ENCODE assay signal across 9 mouse cellular contexts in the genomic region with DNA sequence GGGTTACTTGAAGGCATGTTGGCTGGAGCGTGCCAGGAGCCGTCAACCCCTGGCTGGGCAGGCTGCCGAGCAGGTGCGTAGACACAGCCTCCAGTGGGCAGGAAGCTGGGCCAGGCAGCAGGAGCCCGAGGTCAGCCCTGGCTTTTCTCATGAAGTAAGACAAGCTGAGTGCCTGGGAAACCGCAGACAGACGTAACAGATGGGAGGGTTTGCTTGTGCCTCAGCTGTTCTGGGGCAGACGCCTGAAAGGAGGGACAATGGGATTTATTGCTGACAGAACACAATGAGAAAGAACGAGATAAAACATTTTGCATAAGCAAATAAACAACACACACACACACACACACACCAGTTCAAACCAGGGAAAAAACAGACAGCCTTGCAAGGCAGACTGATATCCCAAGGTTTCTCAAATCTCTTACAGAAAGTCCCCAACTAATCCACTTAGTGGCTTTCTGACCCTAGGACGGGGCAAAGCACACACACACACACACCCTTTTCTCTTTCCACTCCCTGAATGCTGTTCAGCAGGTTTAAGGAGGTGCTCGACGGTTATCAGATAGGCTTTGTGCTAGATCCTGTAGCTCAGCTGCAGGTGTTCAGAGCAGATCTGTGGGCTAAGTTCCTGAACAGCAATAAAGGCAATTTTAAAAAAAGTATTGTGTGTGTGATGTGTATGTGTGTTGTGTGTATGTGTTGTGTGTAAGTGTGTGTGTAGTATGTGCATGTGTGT. TPM values are rescaled to one million over a fixed set of nuclear protein-coding genes. Genes with fewer than 3 reads are reported as not detected.
DNase-seq lines count a peak whose midpoint lies in the region; ATAC-seq and TF ChIP-seq lines count a peak whose summit lies in the region.
"Had no signal": no experiment of that assay in that cellular context is flagged by ENCODE, and none has a peak within 500 bp of the region (broad histone marks: within the 10 kb centered on the region; RNA-seq: fewer than 3 reads in every experiment).

No protein-coding gene starts in this region.

- DNase-seq in kidney, adult 2 months: no peak
- peak; percentile 32 for DNase-seq in liver, embryonic 13.5 days
- DNase-seq in left cerebral cortex, adult 11 months (ENCODE audit: low spot score): no peak
- DNase-seq in cerebellum, adult 11-12 months: no peak
- no peak for DNase-seq in left cerebral cortex, postnatal 14 days (ENCODE audit: low spot score in 2 of 2)

- H3K9ac ChIP-seq in kidney, embryonic 16.5 days (replicated peaks; ENCODE audit: low read length): no peak overlapping the region; the same call in 1 of the 2 replicates
- H3K9ac ChIP-seq in forebrain, embryonic 13.5 days: no peak overlapping the region
- H3K9ac ChIP-seq in liver, embryonic 13.5 days: peak overlapping the region; percentile 26; the same call in 1 of the 2 replicates
- H3K9ac ChIP-seq in neural tube, embryonic 12.5 days: no peak overlapping the region
- H3K9ac ChIP-seq: limb, embryonic 13.5 days had no signal

- no peak overlapping the region for H3K4me3 ChIP-seq in kidney, embryonic 16.5 days (ENCODE audit: low read length)
- H3K4me3 ChIP-seq in kidney, adult 2 months (ENCODE audit: insufficient read depth, low read depth, low read length): no peak overlapping the region
- no peak overlapping the region for H3K4me3 ChIP-seq in forebrain, embryonic 13.5 days
- no peak overlapping the region for H3K4me3 ChIP-seq in liver, embryonic 13.5 days (replicated peaks)
- no peak overlapping the region for H3K4me3 ChIP-seq in neural tube, embryonic 12.5 days
- H3K4me3 ChIP-seq: limb, embryonic 13.5 days had no signal

- TF ChIP-seq POLR2A in kidney, adult 2 months (IDR thresholded peaks at IDR 0.05; ENCODE audit: low read depth, low read length): no peak

- TF ChIP-seq CTCF in kidney, adult 2 months (conservative IDR thresholded peaks at IDR 0.05; ENCODE audit: insufficient read depth, insufficient read length, low read depth, low read length): no peak

- intact Hi-C loops in left cerebral cortex, postnatal 14 days (cut with DNase I): no loop called here

- no peak overlapping the region for H3K4me2 ChIP-seq in kidney, embryonic 16.5 days (replicated peaks; ENCODE audit: low read depth, low read length)
- no peak overlapping the region for H3K4me2 ChIP-seq in forebrain, embryonic 13.5 days
- peak overlapping the region; percentile 28 for H3K4me2 ChIP-seq in liver, embryonic 13.5 days
- no peak overlapping the region for H3K4me2 ChIP-seq in neural tube, embryonic 12.5 days (replicated peaks)
- H3K4me2 ChIP-seq: limb, embryonic 13.5 days had no signal

- H3K36me3 ChIP-seq in kidney, embryonic 16.5 days (ENCODE audit: insufficient read depth, low read length): no peaks in the 10 kb centered on the region
- H3K36me3 ChIP-seq in kidney, adult 2 months (ENCODE audit: control insufficient read depth, insufficient read depth, low read length): no peaks in the 10 kb centered on the region
- no peaks in the 10 kb centered on the region for H3K36me3 ChIP-seq in forebrain, embryonic 13.5 days (ENCODE audit: poor library complexity, severe bottlenecking)
- H3K36me3 ChIP-seq in liver, embryonic 13.5 days: no peaks in the 10 kb centered on the region
- no peaks in the 10 kb centered on the region for H3K36me3 ChIP-seq in neural tube, embryonic 12.5 days
- H3K36me3 ChIP-seq: limb, embryonic 13.5 days had no signal

- H3K27ac ChIP-seq in kidney, embryonic 16.5 days (ENCODE audit: low read length): peak overlapping the region; percentile 47
- no peak overlapping the region for H3K27ac ChIP-seq in kidney, adult 2 months (ENCODE audit: insufficient read depth, low read depth, low read length)
- peak overlapping the region; percentile 6; the same call in 1 of the 2 replicates for H3K27ac ChIP-seq in forebrain, embryonic 13.5 days
- peak overlapping the region; percentile 73 for H3K27ac ChIP-seq in liver, embryonic 13.5 days
- 0 out of 2 replicates have a peak overlapping the region, but pooled peaks have one; percentile 37 for H3K27ac ChIP-seq in neural tube, embryonic 12.5 days
- H3K27ac ChIP-seq: limb, embryonic 13.5 days had no signal

- no peak for ATAC-seq in kidney, embryonic 16.5 days (ENCODE audit: low FRiP score, low TSS enrichment)
- ATAC-seq in forebrain, embryonic 13.5 days: no peak
- ATAC-seq in liver, embryonic 13.5 days (ENCODE audit: low read depth): peak; percentile 83
- ATAC-seq in neural tube, embryonic 12.5 days (ENCODE audit: low FRiP score, low read depth): 0 out of 2 replicates have a peak, but pooled peaks have one; percentile 41

- no peaks in the 10 kb centered on the region for H3K9me3 ChIP-seq in kidney, embryonic 16.5 days (ENCODE audit: low read length)
- no peaks in the 10 kb centered on the region for H3K9me3 ChIP-seq in forebrain, embryonic 13.5 days (replicated peaks)
- H3K9me3 ChIP-seq in liver, embryonic 13.5 days (replicated peaks): no peaks in the 10 kb centered on the region
- no peaks in the 10 kb centered on the region for H3K9me3 ChIP-seq in neural tube, embryonic 12.5 days
- H3K9me3 ChIP-seq: limb, embryonic 13.5 days had no signal

- no peaks in the 10 kb centered on the region for H3K27me3 ChIP-seq in kidney, embryonic 16.5 days (ENCODE audit: insufficient read depth, low read length)
- no peaks in the 10 kb centered on the region for H3K27me3 ChIP-seq in kidney, adult 2 months (replicated peaks; ENCODE audit: control insufficient read depth, insufficient read depth, low read length)
- H3K27me3 ChIP-seq in forebrain, embryonic 13.5 days: no peaks in the 10 kb centered on the region
- H3K27me3 ChIP-seq in liver, embryonic 13.5 days: no peaks in the 10 kb centered on the region
- H3K27me3 ChIP-seq in neural tube, embryonic 12.5 days (replicated peaks): no peaks in the 10 kb centered on the region
- H3K27me3 ChIP-seq: limb, embryonic 13.5 days had no signal

- 30% methylated on average over 12 of the region's 12 CpGs for WGBS in kidney, embryonic 16.5 days
- 33% methylated on average over 12 of the region's 12 CpGs for WGBS in kidney, adult 2 months
- 34% methylated on average over 12 of the region's 12 CpGs for WGBS in forebrain, embryonic 13.5 days
- WGBS in liver, embryonic 13.5 days (ENCODE audit: insufficient replicate concordance): 18% methylated on average over 12 of the region's 12 CpGs
- 21% methylated on average over 12 of the region's 12 CpGs for WGBS in neural tube, embryonic 12.5 days

- peaks cover 14% of the 10 kb centered on the region; the same call in 1 of the 2 replicates for H3K4me1 ChIP-seq in kidney, embryonic 16.5 days (ENCODE audit: insufficient read depth, low read length)
- H3K4me1 ChIP-seq in kidney, adult 2 months (ENCODE audit: control insufficient read depth, insufficient read depth, low read length): no peaks in the 10 kb centered on the region
- peaks cover 6% of the 10 kb centered on the region for H3K4me1 ChIP-seq in forebrain, embryonic 13.5 days
- H3K4me1 ChIP-seq in liver, embryonic 13.5 days (replicated peaks): peaks cover 56% of the 10 kb centered on the region
- H3K4me1 ChIP-seq in neural tube, embryonic 12.5 days: peaks cover 13% of the 10 kb centered on the region

RNA-seq across cellular contexts. Expression of gene Engase, which starts 6.2 kb away (rescaled TPM):
- polyA plus RNA-seq in kidney, embryonic 16.5 days (2015; fragmentation: Nextera tagmentation; extraction: Ambion mirVana): 6.1 and 7.5 TPM in 2 replicates
- polyA plus RNA-seq in kidney, adult 2 months (2012; rRNA removed): 10.5 and 12.3 TPM in 2 replicates
- polyA plus RNA-seq in forebrain, embryonic 13.5 days (2015; fragmentation: Nextera tagmentation; extraction: Ambion mirVana): 4.5 and 5.6 TPM in 2 replicates
- 8.1 and 8.8 TPM in 2 replicates for polyA plus RNA-seq in liver, embryonic 13.5 days (2015; fragmentation: Nextera tagmentation; extraction: Ambion mirVana)
- polyA plus RNA-seq in neural tube, embryonic 12.5 days (2016; fragmentation: Nextera tagmentation; extraction: Ambion mirVana): 9.7 and 9.8 TPM in 2 replicates
- 10 to 100 TPM; 13.3 to 13.6 TPM for total RNA-seq in left cerebral cortex, postnatal 14 days (2021)

RNA-seq across cellular contexts. Expression of gene C1qtnf1, which starts 42.4 kb away (rescaled TPM):
- 8.2 and 8.3 TPM in 2 replicates for polyA plus RNA-seq in kidney, embryonic 16.5 days (2015; fragmentation: Nextera tagmentation; extraction: Ambion mirVana)
- polyA plus RNA-seq in kidney, adult 2 months (2012; rRNA removed): 22.8 and 24.2 TPM in 2 replicates
- 1.6 and 2.0 TPM in 2 replicates for polyA plus RNA-seq in forebrain, embryonic 13.5 days (2015; fragmentation: Nextera tagmentation; extraction: Ambion mirVana)
- polyA plus RNA-seq in liver, embryonic 13.5 days (2015; fragmentation: Nextera tagmentation; extraction: Ambion mirVana): 1.1 and 1.4 TPM in 2 replicates
- polyA plus RNA-seq in neural tube, embryonic 12.5 days (2016; fragmentation: Nextera tagmentation; extraction: Ambion mirVana): 2.5 and 3.1 TPM in 2 replicates
- total RNA-seq in left cerebral cortex, postnatal 14 days (2021): 1 to 10 TPM; 6.8 to 9.8 TPM

RNA-seq across cellular contexts. Expression of gene Cant1, which starts 51.5 kb away (rescaled TPM):
- polyA plus RNA-seq in kidney, embryonic 16.5 days (2015; fragmentation: Nextera tagmentation; extraction: Ambion mirVana): 30.6 and 30.9 TPM in 2 replicates
- 42.6 and 53.0 TPM in 2 replicates for polyA plus RNA-seq in kidney, adult 2 months (2012; rRNA removed)
- polyA plus RNA-seq in forebrain, embryonic 13.5 days (2015; fragmentation: Nextera tagmentation; extraction: Ambion mirVana): 20.2 and 20.3 TPM in 2 replicates
- polyA plus RNA-seq in liver, embryonic 13.5 days (2015; fragmentation: Nextera tagmentation; extraction: Ambion mirVana): 8.3 and 9.4 TPM in 2 replicates
- polyA plus RNA-seq in neural tube, embryonic 12.5 days (2016; fragmentation: Nextera tagmentation; extraction: Ambion mirVana): 32.1 and 32.2 TPM in 2 replicates
- 10 to 100 TPM; 38.2 to 40.0 TPM for total RNA-seq in left cerebral cortex, postnatal 14 days (2021)

Comparison
In these comparisons a context has a peak if more than half of its experiments do, and no peak if none do; other contexts are left out.
1. ATAC-seq: peak in liver, embryonic 13.5 days (single experiment) and neural tube, embryonic 12.5 days (single experiment); none in kidney, embryonic 16.5 days (single experiment) and forebrain, embryonic 13.5 days (single experiment).